Mouse (Mus musculus) embryo, embryonic 11.5 days (tissue): ENCODE data around the gene Hlcs.

Source experiments
- DNase-seq: peaks from one replicate; pipeline ENCODE4 v3.0.0-alpha.2; 2012; ENCODE audit warnings: low read depth, low spot score

The Hlcs gene

DNA sequence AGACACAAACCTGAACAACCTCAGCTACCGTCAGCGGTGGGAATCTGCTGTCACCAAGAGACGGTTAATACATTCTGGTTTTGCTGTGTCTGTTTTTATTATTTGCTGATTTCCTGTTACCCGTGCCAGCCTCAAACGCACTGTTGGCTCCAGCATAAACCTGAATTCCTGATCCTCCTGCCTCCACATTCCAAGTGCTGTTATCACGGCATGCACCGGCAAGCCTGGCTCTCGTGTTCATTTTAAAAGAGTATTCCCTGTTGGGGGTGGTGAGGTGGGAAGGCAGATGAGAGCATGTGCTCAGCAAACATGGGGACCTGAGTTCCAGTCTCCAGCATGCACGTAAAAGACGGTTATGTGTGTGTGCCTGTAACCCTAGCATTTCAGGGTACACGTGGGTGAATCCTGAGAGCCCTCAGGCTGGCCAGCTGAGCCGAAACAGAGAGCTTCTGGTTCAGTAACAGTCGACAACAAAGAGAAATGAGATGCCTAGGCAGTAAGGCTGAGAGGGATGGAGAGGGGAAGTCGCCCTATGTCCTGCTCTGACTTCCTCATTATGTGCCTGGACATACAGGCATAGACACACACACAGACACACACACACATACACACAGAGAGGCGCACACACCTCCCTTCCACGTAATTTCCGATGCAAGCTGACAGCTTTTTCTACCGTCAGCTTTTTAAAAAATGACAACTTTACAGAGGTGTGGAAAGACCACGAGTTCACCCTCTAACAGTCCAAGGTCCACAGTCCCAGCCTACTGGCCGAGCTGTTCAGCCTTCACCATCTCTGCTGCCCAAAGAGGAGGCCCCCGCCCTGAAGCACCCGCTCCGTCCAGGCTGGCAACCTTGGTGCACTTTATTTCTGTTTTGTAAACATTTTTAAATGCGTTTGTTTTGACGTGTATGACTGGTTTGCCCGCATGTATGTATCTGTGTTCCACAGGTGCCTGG is 107.6 kb downstream of the Hlcs start:
- DNase-seq = no peak

DNA sequence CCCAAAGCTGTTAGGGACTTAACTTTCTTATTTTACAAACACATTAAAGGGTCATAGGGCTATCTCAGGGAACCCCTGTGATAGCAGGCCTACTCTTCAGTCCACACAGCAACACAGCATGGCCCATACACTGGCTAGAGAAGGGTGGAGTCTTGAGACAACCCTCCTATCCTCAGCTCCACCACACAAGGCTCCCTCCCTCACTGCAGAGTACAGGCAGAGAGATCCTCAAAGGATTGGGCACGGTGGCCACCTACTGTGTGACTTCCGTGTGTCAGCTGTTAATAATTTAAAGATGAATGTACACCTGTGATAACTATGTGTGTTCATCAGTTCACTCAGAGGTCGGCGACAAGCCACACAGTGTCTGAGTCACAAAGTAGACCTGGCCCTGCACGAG is 112.0 kb downstream of the Hlcs start:
- DNase-seq = no peak

DNA sequence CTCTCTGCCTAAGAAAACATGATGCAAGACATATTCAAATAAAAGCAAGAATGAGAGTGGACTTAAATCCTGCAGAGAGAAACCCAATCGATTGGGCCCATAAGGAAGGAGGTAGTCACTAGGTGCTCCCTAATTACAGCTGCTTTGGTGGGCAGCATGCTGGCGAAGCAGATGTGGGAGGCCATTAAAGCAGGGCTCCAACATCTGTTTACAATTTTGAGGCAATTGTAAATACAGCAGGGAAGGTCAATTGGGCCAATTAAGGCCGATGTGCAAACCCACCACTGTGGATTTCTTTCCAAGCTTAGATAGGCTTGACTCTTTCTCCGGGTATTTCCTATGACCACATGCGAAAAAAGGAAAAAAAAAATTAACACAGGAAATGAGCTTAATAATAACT is 117.5 kb downstream of the Hlcs start:
- no peak for DNase-seq

DNA sequence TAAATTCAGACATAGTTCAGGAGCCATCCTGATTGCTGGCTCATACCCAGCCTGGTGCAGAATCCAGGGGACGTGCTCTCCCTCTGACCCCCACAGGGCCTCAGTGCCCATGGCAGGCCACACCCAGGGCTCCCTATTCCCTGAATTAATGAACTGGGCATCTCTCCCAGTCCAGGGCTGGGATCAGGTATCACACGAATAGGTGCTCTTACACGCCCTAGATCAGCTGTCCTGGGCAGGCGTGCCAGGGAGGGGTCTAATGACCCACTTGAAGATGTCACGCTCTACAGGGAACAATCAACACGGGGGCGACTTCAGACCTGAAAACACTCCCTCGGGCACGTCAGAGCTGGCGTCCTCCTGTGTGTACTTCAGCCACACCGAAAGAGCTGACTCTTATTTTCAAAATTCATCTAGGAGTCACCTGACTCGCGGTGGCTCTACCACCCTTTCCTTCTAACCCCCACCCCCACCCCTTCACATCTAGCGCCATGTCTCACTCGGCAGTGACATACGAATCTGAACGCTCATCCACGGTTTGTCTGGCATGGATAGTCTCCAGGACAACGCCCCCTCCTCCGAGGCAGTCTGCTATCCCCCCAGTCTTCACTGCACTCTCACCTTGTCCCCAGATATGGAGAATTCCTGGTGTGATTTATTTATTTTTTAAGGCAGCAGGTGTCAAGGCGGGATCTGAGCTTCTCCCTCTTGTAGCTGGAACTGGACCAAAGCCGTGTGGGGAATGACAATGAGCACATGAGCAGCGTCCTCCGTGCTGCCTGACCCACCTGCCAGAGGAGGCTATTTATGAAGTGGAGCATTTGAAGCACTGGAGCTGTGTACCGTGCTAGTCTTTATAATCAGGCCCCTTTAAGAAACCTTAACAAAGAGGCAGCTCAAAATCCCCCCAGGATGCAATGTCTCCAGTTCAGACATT is 121.7 kb downstream of the Hlcs start:
- DNase-seq = no peak

DNA sequence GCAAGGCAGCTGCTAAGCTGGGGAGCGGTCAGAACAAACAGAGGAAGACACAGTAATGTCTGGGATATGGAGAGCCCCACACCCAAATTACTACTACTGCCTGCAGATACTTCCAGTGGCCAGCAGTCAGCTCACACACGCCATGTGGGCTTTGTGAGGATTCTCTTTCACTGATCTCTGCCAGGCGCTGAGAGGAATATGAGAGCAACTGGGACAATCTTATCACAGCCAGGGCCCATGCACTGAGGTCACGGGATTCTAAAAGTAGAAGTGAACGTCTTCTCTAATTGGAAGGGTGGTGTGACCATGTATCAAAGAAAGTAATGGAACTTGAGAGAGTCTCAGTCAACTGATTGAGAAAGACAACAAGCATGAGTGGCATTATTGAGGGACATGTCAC is 123.1 kb downstream of the Hlcs start:
- no peak for DNase-seq

DNA sequence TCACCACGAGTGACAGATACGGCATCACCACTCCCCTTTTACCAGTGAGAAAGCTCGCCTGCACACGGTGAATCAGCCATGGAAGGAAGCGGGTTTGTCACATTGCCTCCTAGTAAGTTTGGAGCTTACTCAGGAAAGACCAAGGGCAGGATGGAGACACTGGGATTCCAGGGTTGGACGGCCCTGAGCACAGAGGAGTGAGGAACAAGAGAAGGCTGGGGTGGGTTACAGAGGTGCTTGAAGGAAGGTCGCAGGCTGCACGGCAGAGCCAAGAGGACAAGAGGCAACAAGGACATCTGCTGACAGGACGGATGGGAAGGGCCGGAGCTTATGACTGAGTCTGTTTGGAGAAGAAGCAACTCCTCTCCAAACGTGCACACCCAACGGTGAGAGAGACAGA is 126.8 kb downstream of the Hlcs start:
- no peak for DNase-seq

DNA sequence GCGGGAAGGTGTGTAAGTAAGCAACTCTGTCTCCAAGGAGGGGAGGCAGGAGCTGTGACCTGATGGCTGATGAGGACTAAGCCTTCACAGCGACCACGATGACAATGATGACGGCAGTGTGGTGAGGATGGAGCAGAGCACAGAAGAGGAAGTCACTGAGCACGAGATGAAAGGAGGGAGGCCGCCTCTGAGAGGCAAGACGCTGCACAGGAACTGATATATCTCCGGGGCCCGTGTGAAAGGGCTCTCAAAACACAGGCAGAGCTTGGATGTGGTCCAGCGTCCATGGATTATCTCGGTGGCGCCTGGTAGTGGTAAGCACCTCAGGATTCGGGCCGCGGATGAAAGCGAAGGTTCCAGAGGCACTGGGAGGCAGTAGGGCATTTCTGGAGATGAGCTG is 127.9 kb downstream of the Hlcs start:
- no peak for DNase-seq

DNA sequence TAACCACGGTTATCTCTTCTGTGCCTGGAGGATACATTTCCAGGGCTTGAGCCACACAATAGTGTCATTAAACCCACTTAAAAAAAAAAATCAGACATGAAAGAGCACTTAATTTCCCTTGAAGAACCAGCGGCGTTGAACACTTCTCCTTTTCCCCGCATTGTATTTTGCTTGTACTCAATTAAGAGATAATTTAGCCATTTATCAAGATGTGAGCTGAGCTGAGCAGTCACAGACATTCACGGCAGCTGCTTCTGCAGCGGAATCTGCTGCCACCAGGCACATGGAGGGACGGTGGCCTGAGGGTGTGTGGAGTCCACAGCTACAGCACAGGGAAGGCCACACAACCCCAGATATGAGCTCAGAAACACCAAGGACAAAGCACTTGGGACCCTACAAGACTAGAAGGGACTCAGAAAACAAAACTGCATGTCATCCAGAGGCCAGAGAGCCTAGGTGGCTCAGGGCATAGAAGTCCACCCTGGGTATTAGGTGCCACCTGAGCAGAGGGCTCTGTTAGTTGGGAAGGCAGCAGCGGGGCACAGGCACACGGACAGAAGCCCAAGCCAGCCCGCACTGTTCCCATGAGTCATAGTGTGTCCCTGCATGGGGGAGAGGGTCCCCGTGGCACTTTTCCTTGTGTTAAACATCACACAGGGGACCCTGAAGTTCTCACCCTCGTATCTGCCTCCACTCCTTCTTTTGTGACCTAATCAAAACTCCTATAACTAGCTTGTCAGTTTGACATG is 133.1 kb downstream of the Hlcs start:
- no peak for DNase-seq

DNA sequence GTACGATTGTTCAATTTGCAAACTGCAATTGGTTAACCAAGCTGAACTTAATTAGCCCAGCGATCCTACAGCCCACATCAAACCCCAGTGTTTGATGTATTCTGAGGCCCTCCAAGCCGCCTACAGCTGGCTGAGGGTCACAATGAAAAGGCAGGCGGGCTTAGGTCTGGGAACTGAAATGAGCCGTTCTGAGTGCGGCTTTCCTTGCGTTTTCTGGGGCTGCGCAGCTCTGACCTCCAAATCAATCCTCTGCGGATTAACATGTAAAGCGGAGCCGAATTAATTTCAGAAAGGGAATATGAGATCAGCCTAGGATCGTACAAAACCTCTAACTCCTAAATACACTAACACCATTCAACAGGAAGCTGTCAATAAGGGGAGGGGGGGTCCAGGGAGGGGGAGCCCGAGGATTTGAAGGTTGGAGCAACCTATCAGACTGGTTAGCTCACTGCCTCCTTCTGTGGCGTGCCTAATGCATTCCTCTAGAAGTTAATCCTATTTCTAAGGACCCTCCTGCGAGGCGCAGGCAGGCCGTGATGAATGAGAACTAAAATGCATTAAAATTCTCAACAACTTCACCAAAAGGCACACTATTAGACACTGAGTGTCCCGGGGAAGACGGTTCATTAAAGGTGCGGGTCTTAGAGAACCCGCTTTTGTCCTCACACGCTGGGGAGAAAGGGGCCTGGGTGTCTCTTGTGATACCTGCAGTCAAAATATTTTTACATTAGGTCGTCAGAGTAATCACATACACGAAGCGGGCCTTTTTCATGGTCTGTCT is 133.8 kb downstream of the Hlcs start:
- no peak for DNase-seq

DNA sequence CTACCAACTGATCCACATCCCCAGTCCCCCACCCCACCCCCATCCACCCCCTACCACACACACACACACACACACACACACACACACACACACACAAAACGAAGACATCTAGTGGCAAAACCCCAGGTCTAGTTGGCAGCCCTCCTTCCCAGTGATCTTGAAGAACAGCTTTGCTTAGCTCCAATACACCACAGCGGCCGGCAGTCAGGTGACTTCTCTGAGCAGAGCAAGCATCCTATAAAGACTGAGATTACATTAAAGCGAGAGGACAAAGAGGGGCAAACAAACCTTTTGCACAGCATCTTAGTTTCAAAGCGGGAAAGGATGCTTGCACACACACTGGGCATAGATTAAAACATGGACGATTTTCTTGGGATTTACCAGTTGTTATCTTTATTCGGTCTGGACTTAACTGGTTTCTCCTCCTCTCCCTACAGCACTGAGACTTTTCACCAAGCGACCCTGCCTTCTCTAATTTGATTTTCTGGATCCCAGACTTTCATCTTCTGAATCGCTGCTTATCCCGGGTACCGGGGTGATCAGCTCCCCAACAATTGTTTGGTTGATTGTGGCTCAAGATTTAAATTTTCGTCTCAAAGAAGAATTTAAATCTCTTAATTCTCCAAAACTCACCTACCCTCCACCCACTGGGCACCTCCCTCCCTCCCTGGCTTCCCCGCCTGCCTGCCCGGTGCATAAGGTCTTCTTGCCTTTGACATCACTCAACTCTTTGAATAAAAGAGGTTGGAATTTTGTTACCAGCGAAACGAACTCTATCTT is 134.7 kb downstream of the Hlcs start:
- DNase-seq = no peak

DNA sequence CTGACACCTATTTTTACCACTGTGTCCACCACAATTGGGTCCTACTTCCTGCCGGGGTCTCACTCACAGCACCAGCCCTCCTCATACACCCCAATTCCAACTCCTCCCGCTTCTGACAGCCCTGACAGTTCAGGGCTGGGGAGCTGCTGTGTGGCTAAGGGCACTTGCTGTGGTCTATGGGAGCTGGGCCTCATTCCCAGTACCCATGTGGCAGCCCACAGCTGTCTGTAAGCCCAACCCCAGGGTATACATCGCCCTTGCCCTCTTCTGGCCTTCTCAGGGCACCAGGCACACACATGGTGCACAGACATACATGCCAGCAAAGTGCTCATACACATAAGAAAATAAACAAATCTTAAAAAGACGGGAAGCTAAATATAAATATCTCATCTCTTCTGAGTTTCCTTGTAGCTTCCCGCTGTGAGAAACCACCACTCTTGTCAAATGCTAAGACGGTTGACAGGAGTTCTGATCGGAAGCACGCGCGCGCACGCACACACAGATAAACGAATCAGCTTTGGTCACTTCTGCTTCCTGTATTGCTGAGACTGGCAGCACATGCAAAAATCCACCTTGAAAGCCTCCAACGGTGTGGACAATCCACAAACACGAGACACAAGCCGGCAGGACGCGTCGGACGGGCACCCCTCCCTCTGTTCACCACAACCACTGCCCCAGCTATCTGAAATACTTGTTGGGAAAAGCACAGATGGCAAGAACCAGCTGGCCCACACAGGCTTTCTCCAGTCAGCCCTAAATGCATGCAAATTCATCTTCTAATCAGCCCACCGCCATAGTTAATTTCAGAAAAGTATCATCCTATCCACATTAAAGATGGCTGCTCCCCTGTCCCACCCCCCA is 136.1 kb downstream of the Hlcs start:
- DNase-seq = no peak

DNA sequence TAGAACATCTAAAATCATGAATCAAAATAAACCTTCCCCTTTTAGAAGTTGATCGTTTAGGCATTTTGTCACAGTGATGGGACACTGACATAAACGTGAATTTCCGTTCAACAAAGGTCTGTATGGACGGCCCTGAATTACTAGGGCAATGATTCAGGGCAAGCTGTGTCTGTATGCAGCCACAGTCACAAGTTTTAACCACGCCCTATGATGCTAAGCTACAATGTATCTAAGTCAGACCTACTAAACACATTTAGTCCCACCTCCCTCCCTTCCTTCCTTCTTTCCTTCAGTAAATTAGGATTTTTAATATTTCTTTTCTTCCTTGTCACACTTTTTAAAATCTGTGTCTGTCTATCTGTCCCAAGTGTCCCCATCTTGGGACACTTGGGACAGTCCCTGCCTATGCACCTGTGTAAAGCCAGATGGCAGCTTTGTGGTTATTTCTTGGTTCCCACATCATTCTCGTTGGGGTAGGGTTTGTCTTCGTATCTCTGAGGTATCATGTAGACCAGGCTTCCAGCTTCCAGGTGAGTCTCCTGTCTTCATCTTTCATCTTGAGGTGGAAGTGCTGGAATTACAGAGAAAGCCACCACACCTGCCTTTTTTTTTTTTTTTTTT is 137.9 kb downstream of the Hlcs start:
- DNase-seq = no peak

DNA sequence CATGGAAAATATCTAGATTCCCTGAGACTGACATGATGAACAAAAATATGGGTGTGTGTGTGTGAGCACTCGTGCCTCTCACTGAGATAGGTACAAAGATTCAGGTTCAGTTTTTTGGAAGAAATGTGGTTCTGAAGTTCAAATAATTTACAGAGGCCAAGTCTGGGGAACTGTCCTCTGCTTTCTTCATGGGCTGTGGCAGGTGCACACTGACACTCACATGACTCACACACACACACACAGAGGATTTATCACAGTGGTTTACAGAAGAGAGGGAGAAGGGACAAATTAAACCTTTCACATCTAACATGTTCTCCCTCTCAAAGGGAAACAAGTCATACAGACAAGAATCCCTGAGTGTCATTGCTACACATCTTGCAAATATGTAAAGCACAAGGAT is 140.0 kb downstream of the Hlcs start:
- DNase-seq = no peak

DNA sequence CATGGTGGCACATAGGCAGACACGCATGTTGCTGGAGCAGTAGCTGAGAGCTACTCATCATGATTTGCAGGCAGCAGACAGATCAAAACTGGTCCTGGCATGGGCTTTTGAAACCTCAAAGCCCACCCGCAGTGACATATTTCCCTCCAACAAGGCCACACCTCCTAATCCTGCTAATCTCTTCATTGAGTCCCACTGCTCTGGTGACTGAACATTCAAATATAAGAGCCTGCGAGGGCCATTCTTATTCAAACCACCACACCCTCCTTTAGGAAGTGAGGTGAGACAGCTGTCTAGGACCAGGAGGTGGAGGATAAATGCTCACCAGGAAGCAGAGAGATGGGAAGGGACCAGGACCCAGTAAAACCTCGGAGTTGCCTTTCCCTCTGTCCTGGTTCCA is 143.2 kb downstream of the Hlcs start:
- DNase-seq = no peak

DNA sequence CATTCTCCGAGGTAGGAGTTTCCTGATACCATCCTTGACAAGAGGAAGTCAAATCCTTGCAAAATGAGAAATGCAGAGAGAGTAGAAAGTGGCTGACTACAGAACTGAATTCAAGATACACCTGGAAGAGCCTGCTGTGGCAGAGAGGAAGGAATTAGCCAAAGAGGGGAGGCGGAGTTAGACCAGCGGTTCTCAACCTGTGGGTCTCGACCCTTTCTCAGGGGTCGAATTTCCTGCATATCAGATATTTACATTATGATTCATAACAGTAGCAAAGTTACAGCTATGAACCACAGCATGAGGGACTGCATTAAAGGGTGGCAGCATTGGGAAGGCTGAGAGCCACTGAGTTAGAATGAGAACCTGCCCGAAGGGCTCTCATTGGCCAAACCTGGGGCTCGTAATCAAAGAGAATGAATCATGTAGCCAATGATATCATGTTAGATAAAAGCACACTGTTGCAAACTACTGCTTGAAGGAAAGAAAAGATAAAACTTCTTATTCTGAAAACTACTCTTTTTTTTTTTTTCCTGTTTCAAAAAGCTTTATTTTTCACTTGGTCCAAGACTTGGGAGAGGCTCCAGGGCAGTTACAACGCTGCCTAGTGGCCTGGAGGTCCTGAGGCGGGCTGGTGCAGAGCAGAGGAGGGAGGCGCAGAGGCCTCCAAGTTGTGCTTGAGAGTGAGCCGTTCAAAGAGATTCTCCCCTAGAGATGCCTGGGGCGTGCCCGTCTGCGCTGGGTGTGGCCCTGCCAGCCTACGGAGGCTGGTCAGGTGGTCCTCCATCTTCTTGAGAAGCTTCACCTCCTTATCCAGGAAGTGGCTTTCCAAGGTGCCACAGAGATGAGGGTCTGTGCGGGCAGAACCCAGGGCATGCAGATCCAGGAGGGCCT is 144.5 kb downstream of the Hlcs start:
- no peak for DNase-seq

DNA sequence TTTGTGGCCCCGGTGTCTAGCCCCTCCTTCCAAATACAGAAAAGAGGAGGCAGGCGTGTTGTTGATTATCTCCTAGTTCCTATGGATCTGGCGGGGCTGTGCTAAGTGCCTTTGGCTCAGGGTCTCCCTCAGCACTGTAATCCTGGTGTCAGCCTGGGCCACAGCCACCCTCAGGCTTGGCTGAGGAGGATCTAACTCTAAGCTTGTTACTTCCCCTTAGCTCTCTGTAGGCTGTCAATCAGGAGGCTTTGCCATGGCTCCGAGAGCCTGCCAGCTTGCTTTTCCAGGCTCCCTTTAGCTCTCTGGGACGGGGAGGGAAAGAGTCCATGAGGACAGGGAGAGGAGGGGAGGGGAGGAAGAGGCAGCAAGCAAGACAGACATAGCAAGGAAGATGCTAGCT is 148.4 kb downstream of the Hlcs start:
- no peak for DNase-seq

DNA sequence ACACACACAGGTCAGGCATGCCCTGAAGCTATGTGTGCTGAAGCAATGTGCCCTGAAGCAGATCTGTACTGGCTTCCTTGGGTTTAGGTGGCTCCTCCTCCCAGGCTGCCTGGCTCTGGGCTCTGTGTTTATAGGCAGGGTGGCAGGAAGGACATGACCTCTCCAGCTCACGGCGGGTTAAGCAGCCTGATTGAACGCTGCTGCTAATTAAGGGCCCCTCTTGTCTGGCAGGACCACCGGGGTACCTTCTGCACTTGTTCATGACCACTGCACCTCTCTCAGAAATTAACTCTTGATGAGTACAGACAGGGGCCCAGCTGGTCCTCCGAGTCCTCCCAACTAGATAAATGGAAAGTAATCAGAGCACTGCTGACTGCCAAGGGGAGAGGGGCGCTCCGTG is 149.1 kb downstream of the Hlcs start:
- DNase-seq = no peak

DNA sequence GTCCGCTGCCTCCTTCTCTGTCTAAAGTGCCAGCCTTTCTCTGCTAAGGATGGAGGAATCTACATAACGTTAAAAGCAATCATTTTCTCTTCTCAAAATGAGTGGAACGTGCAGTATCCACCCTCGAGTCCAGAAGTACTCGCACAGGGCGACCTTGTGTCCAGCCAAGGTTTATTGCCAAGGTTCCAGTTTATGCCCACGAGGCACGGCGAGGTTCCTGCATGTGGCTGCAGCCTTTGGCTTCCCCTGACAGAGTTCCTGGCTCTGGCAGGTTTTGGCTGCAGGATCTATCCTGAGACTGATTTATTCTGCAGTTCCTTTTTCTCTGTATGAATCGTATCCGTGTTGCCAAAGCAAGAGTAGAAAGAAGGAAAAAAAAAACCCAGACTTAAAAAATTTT is 150.3 kb downstream of the Hlcs start:
- no peak for DNase-seq
